Mouse (Mus musculus) frontal cortex, postnatal 10 days (tissue): ENCODE data around the gene Rmdn2.

Source experiments
- DNase-seq, 2 experiments: peaks; one replicate each; pipeline ENCODE4 v3.0.0; 2022; ENCODE audit warnings: low spot score in 2 of 2, mixed read lengths in 1 of 2

Gene Rmdn2

DNA sequence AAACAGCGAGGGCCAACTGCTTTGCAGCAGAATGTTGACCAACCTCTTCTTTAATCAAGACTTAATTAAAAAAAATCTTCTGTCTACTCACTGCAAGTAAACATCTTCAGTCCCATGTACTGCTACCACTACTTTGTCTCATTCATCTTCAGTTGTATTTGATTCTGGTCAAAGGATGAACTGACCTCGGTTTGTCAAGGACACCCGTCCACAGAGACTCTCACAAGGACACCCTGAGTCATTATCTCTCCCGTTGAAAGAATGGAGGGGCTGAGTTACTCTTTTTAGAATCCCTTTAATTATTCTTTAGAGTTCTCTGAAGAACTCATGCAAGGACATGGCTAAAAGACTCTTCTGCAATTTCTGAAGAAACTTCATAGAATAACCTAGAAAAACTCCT, at the start of gene Rmdn2:
Gene Rmdn2, plus strand, starts transcription at position 319 of the 400 bp plus-strand sequence.
- no peak for DNase-seq

DNA sequence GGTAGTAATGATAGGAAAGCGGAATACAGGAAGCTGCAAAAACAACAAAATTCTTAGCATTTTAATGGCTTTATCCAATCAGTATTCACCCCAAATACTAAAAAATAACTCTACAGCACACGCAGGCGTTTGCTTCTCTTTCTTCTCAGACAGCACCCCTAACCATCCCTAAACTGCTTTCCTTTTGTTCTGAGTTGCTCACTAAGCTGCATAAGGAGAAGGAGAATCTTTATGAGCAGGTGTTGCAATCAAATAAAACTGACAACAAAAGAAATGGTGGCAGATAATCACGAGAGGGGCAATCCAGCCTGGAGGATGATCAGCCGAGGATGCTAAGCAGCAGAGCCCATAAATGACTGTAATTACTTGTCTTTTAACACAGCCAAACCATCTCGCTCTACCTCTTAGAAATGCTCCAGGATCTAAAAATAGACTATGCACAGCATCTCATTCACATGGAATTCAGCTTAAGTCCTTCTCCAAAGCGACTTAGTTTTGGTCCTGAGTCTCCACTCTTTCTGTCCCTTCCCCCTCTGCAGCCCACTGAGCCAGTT, 48.5 kb upstream of the Rmdn2 start:
- no peak for DNase-seq

DNA sequence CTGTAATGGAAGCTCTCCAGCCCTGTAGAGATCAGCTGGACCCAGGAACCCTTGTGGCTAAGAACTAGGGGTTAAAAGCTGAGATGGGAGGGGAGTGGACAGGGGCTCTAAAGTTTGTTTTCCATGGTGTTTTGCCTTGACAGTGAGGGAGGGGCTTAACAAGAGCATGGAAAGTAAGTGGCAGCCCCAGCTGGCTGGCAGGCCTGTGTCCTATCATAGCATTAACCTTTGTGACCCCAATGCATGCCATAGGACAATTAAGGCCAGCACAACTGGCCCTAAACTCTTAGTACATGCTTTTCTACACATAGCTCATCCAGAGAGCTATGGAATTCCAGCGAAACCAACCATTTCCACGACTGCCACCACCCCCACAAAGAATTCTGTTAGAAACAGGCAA, 47.9 kb upstream of the Rmdn2 start:
- no peak for DNase-seq

DNA sequence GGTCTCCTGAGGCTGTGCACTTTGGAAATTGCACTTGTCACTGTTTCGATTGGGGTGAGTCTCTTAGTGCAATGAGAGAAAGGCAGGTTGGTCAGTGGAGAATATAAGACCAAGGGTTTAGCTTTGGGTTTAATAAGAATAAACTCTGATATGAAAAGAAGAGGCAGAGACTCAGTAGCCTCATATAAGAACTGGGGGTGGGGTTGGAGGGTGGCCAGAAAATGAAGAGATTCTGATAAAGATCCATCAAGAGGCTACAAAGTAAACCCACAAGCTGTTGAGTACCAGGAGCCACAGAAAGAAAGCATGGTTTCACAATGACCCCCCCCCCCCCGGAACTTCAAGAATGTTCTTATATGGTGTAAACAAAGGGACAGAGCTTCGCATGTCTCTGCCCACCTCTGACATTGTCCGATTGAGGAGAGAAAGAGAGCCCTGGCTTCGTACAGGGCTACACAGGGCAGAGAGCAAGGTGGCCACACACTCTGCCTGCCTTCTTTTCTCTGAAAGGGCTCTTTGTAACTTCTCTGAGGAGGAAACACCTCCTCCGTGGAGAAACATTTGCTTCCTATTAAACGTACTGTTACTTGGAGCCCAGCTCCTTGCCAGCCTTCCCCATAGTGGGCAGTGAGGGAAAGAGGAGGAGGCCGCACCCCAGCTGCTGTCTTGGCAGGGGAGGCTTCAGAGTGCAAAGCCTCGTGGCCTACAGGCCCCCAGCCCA, 46.3 kb upstream of the Rmdn2 start:
- DNase-seq: no peak

DNA sequence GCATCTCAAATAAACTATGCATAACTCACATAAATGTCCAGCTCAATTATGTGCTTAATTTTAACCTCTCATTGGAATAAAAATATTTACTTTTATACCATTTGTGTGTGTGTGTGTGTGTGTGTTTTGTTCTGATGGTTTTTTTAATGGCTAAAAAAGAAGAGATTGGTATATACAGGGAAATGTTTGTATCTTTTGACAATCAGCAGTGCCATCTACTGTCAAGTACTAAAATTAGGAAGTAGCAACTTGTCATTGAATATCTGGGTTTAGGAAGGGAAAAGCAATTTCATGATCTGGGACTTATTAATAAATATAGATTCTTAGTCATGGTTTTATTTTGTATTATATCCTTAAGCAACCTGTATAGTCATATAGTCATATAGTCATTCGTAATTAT, 43.3 kb upstream of the Rmdn2 start:
- DNase-seq: no peak

DNA sequence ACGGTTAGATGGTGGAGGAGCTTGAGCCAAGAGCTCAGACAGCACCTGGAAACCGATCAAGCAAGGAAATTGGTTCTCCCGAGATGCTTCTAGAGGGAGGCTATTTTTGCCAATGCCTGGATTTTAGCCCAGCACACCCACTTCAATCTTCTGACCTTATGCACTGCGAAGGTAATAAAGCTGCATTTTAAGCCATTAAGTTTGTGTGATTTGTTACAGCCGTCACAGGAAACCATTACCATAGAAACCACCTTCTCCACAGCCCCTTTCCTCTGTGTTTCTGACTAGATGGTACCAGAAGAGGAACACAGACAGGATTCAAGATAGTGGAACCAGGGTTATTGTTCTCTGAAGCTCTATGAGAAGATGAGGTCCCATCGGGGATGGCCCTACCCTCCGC, 33.3 kb upstream of the Rmdn2 start:
- no peak for DNase-seq

DNA sequence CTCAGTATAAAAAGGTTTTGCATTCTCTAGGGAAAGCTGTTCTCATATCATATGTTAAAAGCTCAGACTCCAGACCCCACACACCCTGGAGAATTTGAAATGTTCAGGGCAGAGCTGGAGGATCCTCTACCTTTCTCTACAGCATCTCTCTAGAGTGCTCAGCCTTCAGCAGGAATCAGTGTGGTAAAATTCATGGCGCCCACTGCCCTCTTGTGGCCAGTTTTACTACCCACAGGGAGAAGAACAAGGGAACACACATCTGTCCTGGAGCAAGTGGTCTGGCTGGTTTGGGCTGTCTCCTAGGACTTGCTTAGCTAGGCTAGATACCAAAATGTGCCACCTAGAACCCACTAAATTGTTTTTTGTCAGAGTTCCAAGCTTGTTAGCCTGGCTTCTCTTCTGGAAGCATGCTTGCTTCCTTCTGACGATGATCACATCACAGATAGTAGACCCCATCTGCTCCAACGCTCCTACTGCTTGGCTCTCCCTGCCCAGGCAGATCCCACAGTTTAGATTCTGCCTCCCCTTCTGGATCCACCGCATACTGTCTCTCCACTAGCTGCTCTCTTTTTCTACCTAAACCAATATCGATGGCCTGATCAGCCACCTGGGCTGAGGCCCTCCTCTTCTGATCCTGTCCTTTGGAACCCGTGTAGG, 31.3 kb upstream of the Rmdn2 start:
- peak; percentile 26 to 69 for DNase-seq

DNA sequence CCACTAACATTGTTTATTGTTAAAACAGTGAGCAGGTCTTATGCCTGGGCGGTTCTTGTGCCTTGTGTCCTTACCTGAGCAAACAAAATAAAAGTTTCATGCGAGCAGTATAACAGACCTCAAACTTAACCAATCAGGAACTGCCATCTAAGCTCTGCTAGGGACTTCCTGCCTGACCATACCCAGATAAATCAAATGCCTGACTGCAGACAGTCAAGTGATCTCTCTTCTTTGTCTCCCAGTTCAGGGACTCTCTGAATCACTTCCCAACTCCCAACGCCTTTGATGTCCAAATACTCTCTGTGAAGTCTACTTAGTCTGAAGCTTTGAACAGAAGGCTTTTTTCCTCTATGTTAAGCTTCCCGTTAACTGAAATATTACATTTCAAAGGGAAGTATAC, 28.2 kb upstream of the Rmdn2 start:
- DNase-seq: no peak

DNA sequence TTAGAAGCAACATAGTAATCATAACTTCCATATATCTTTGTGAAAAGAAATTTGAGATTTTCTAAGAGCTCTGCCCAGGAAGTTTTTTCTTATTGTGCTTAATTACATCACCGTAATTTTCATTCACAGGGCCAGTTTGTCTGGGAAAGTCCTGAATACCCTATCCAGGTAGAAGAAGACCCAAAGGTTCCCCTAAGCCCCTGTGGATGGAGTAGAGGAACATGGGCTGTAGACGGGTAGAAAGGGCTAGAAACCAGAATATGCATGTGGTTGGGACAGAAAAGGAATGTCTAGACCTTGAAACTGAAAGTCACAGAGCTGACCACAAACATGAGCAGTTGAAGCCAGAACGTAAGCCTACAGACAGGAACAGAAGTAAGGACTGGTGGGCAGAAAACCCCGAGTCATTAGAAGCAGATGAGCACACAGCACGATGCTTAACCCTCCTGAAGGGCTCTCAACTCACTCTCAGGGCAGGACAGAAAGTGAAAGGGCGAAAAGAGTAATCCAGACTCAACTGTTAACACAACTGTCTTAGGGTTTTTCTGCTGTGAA, 27.3 kb upstream of the Rmdn2 start:
- DNase-seq: no peak

DNA sequence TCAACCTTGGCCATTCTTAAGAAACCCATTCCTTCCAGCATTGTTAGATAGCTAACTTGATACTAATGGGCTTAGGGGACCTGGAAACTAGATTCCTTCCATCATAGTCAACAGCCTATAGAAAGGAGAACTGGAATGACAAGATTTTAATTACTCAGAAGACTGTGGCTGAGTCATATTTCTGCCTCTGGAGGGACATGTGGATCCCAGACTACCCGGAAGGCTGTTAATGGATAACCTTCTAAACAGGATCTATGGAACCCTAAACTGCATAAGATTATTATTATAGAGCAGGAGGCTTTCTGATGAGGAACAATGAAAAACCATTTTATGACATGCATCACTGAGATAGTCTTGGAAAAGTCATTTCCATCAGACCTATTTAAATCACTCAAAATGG, 21.8 kb upstream of the Rmdn2 start:
- no peak for DNase-seq

DNA sequence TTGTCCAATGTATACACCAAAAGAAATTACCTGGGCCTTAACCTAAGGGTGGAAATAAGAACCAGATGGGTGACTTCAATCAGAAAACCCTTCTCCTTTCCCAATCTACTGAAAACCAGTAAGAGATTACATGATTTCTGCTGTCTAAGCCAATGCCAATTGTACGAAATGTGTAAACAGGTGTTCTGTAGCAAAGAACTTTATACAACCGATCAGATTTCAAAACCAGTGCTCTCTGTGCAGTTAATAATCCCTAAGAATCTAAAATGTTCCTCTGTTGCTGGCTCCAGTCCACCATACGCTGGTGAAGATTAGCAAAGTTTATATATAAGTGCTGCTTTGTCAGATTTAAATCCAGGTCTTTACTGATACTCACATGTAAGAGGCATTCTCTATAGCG, 15.7 kb upstream of the Rmdn2 start:
- DNase-seq: no peak

DNA sequence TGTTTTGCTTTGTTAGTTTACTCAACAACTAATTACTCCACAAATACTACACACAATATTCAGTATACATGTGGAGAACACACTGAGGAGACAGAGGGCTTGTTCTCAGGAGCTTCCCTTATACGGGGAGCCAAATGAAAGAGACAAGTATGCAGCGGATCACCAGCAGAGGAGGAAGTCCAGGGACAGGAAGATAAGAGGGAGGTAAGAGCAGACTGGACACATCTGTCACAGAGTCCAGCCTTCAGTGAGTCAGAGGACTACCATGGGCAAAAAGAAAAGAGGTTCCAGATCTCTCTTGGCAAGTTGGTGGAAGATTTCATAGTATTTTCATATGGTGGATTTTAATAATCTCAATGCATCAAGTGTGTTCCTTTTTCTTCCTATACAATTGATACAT, 13.5 kb upstream of the Rmdn2 start:
- DNase-seq: no peak

DNA sequence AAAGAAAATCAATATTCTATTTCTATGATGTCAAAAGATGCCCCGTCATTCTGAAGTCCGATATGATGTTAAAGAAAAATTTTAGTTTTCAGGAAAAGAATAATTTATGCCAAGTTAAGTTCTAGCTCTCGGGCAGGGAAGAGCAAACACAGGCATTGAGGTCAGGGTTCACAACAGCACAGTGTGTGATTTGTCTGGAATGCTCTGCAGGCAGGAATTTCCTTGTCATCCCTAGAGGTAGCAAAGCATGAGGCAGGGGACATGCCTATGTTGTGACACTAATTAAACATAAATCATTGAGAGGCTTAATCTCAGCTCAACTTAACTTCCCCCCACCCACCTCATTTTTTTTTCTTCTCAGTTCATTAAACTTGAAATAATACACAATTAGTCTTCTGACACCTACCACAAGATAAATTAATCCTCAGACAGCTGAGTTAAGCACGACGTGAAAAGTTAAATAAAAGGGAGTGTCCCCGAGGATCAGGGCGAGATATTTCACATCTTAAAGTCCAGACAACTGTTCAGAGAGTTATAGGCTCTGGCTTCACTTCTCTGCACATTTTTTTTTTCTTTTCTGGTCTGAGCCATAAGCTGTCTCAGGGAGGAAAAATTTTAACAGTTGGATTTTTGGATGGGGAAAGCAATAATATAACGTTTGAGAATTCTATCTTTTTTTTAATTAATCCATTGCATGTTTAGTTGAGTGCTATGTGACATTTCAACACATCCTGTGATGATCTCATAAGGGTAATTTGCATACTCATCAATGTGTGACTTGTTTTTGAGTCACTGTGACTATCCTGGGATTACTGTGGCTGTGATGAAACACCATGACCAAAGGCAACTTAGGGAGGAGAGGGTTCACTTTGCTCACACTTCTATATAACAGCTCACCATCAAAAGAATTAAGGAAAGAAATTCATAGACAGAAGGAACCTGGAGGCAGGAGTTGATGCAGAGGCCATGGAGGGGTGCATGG, 12.8 kb upstream of the Rmdn2 start:
- no peak for DNase-seq

DNA sequence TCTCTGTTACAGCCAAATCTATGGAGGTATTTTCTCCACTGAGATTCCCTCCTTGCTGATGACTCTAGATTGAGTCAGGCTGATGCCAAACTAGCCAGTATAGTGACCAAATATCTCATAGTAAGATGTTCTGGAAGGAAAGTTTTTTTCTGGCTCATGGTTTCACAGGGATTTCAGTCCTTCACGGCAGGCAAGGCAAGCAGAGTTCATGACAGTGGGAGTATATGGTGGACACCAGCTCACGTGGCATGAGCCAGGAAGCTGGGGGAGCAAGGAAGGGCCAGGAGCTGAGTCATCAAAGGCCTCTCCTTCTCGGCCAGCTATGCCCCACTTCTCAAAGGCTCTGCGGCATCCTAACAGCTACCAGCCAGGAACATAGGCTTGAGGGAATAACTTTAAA, 11.6 kb upstream of the Rmdn2 start:
- DNase-seq: no peak

DNA sequence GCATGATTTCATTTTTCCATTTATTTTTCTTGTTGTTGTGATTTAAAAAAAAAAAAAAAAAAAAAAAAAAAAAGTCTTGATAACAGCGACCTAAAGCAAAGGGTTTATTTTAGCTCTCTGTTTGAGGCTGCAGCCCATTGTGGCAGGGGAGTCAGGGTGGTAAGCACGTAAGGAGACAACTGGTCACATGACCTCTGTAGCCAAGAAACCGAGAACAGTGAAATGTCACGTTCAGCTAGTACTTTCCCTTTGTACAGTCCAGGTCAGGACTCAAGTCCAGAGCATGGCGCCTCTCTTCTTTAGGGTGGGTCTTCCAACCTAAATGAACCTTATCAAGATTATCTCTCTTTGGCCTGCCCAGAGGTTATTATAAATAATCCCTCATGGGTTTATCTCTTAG, 9.3 kb upstream of the Rmdn2 start:
- no peak for DNase-seq

DNA sequence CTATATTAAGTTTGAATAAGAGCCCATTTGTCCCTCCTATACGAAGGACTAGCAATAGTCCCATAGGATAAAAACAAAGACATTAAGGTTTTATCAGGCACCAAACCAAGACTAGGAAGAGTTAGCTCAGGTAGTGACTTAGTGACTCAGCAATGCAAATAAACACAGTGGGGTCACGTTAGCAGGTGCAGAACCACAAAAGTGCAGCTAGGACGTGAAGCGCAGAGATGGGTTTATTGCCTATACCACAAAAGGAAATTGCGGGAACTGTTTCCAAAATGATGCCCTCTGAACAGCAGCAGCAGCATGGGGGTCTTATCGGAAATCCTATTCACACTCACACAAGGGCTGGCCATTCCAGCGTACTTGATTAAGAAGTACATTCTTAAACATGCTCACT, 8.2 kb upstream of the Rmdn2 start:
- DNase-seq: no peak

DNA sequence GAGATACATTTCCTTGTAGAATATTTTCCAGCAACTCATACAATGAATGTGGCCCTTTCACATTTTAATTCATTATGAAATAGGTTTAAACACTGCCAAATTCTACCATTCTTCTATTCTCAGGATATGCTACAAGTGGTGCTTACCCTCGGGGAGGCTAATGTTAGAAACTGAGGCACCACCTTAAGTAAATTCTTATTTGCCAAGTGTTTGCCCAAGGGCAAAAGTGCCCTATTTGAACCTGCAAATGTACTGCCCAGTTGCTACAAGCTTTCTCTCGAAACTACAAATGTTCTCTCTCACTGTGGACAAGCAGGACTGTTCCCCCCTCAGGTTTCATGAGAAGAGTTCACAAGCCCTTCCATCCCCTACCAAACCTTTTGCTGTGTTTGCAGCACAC, 5.9 kb upstream of the Rmdn2 start:
- no peak for DNase-seq

DNA sequence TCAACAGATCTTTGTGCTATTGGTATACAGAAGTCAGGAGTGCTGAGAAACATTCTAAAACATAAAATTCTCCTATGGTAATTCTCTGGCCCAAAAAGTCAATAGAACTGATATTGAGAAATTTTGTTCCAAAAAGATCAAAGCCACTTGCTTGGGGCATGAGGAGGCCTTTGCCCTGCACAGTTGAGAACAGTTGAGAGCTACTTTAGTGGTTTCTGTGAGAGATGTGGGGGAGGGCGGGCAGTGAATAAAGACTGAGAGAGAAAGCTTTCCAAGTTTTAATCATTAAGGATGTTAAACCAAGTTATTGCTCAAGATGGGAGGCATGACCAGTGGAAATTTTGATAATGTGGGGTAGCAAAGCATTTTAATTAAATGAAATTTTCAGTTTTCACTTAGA, 2.0 kb upstream of the Rmdn2 start:
- no peak for DNase-seq

DNA sequence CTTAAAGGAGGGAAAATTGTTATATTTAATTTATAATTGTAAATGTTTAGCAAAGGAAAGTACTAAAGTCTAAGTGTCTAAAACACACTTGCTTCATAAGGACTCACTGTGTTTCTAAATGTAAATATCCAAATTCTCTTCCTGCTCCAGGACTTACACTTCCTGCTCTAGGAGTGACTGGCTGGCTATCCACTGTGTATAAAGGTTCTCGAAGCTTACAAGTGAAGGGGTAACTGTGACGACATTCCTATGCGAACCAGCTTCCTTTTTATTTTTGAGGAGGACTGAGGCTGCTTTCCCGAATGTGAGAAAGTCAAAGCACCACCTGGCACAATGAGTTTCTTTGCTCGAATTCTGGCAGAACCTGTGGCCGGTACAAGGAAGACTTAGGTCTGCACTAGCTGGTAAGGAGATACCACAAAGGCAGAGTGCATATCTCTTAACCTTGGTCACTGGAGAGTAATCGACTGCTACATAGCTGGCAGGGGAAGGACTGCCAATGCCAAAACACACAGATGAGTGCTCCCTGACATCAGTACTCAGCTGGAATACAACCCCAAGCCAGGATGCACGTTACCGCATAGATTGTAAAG, 1.4 kb upstream of the Rmdn2 start:
- DNase-seq: no peak

DNA sequence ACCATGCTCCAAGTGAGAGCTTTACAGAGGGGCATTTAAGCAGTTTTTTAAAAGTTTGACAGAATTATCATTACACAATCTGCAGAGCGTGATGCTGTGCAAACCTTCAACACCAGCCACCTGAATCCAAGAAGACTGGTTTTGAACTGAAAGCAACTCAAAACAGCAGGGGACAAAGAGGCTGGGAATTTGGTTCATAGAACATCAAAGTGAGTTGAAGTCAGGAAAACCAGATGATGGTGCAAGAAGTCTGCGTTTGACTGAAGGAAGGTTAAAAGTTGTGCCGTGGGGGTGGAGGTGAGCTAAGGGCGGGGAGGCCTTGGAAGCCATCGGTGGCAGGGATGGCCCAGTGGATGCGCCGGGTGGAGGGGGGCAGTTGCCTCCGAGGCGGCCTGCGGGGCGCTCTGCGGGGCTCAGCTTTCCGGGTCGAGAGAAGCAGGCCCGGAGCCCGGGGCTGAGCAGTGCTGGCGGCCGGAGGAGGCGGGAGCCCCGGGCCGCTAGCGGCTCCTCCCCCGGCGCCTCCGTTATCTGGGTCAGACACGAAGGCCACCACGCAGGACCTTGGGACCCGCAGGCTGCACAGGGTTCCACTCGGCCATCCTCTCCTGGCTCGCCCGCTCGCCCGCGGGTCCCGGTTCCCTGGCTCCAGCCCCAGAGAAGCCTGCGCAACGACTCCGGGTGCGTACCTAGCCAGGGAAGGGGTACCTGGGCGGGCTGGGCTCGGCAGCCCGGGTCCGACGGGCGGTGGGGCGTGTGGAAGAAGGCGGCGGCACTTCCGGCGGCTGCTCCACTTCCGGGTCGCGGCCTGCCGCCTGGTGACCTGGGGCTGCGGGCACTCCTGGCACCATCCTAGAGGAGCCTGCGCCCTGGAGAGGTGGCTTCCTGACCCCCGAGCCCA, 3.3 kb downstream of the Rmdn2 start:
- peak; percentile 44 to 67 for DNase-seq

DNA sequence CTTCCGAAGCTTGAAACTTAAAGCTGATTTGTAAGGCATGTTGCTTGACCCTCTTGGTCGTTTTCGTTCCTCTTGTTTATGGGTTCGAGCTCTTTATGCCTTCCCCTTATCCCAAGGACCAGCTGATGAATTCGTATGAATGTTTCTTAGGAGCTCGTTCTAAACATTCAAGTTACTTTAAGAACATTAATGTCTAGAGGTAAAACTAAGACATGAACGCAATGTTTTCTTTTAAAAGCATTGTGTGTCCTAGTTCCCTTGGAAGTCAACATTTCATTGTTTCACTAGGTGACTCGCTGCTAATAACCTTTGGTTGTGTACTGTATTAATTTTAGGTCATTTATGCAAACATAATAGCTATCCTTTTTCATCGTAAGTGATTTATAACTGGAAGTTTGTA, 4.2 kb downstream of the Rmdn2 start:
- DNase-seq: no peak
